Mouse (Mus musculus): ENCODE measurements around the gene Slc22a8. TPM values are rescaled to one million over a fixed set of nuclear protein-coding genes. Genes with fewer than 3 reads are reported as not detected.

Gene Slc22a8
- 0.05 and 0.14 TPM in 2 replicates for polyA plus RNA-seq (2012; rRNA removed)

GRCm38 (mm10) chr19:8590954-8591353, at the start of gene Slc22a8:
Gene Slc22a8 (plus strand): TSS chr19:8591254.

DNA sequence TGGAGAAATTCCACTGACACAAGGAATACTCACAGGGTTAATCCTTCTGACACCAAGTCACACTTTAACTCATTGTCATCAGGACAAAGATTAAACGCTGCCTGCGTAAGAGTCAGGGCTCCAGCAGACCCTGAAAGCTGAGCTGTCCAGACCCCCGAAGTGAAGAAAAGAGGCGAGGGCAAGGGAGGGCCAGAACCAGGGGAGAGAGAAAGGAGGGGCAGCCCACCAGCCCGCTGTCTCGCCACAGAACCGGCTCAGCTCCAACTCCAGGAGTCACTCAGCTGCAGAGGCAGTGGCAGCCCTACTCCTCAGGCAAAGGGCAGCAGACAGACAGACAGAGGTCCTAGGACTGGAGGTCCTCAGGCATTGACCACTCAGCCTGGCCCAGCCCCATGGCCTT, 26.9 kb downstream of the Slc22a8 start, which contains the start of gene Slc22a6:
Gene Slc22a6, plus strand, starts transcription at position 136 of the 400 bp plus-strand sequence.

Other genes with a start within 250 kb of the Slc22a8 start
- gene Slc22a30, start 186.1 kb upstream of the Slc22a8 start, polyA plus RNA-seq (2012; rRNA removed): not detected in 2 replicates
- gene Slc22a6, start 26.8 kb downstream of the Slc22a8 start, polyA plus RNA-seq (2012; rRNA removed): not detected in 2 replicates
- gene Chrm1, start 72.5 kb downstream of the Slc22a8 start, polyA plus RNA-seq (2012; rRNA removed): 0.27 and 0.39 TPM in 2 replicates
- 264 and 289 TPM in 2 replicates for gene Slc3a2, start 132.1 kb downstream of the Slc22a8 start, polyA plus RNA-seq (2012; rRNA removed)
- gene Wdr74, start 144.6 kb downstream of the Slc22a8 start, polyA plus RNA-seq (2012; rRNA removed): 39.6 and 45.2 TPM in 2 replicates
- not detected in 2 replicates for gene 1700092M07Rik, start 149.5 kb downstream of the Slc22a8 start, polyA plus RNA-seq (2012; rRNA removed)
- 114 and 132 TPM in 2 replicates for gene Stx5a, start 150.2 kb downstream of the Slc22a8 start, polyA plus RNA-seq (2012; rRNA removed)
- gene Nxf1, start 165.8 kb downstream of the Slc22a8 start, polyA plus RNA-seq (2012; rRNA removed): 61.6 and 71.3 TPM in 2 replicates
- gene Tmem223, start 179.7 kb downstream of the Slc22a8 start, polyA plus RNA-seq (2012; rRNA removed): 276 and 327 TPM in 2 replicates
- 127 and 136 TPM in 2 replicates for gene Tmem179b, start 183.2 kb downstream of the Slc22a8 start, polyA plus RNA-seq (2012; rRNA removed)
- gene Taf6l, start 195.2 kb downstream of the Slc22a8 start, polyA plus RNA-seq (2012; rRNA removed): 26.9 and 28.3 TPM in 2 replicates
- 24.6 and 45.5 TPM in 2 replicates for gene Polr2g, start 207.3 kb downstream of the Slc22a8 start, polyA plus RNA-seq (2012; rRNA removed)
- gene Zbtb3, start 211.3 kb downstream of the Slc22a8 start, polyA plus RNA-seq (2012; rRNA removed): 3.0 and 3.2 TPM in 2 replicates
- gene Ttc9c, start 228.1 kb downstream of the Slc22a8 start, polyA plus RNA-seq (2012; rRNA removed): 12.5 and 19.6 TPM in 2 replicates
- 16.0 and 24.5 TPM in 2 replicates for gene Hnrnpul2, start 228.8 kb downstream of the Slc22a8 start, polyA plus RNA-seq (2012; rRNA removed)
- gene AC129217.1, start 238.5 kb downstream of the Slc22a8 start, polyA plus RNA-seq (2012; rRNA removed): 0.68 TPM in 1 of 2 replicates, not detected in the other
- gene Bscl2, start 246.2 kb downstream of the Slc22a8 start, polyA plus RNA-seq (2012; rRNA removed): 183 and 186 TPM in 2 replicates
- 1.5 and 1.9 TPM in 2 replicates for gene Gng3, start 247.9 kb downstream of the Slc22a8 start, polyA plus RNA-seq (2012; rRNA removed)